Mouse (Mus musculus) G1E (cell line): Measurements from ENCODE around the gene Thnsl1. TPM values are rescaled to one million over a fixed set of nuclear protein-coding genes. Genes with fewer than 3 reads are reported as not detected.
A peak's percentile ranks its signal among the peaks of the same experiment; 100 is the strongest.

Experiments
- ATAC-seq: 2 replicates; pipeline ENCODE4 v1.8.0; 2016; ENCODE audit warnings: mild to moderate bottlenecking; ENCODE audit not compliant: insufficient number of reproducible peaks, poor library complexity, low FRiP score, severe bottlenecking; ENCODE audit errors: extremely low read depth
- DNase-seq: peaks from one replicate; pipeline ENCODE4 v3.0.0; 2012; ENCODE audit warnings: low spot score
- H3K27me3 ChIP-seq: 2 replicates; pipeline ENCODE4 v1.6.1; 2012; ENCODE audit warnings: mild to moderate bottlenecking, low read length, inconsistent platforms; ENCODE audit not compliant: insufficient read depth
- H3K36me3 ChIP-seq: replicated peaks from 2 replicates; pipeline ENCODE3; 2012; ENCODE audit warnings: mild to moderate bottlenecking, inconsistent platforms
- H3K4me1 ChIP-seq: 2 replicates; pipeline ENCODE4 v1.6.1; 2012; ENCODE audit warnings: low read depth, low read length, inconsistent platforms, mixed read lengths; ENCODE audit not compliant: insufficient read depth
- H3K4me3 ChIP-seq: 2 replicates; pipeline ENCODE4 v1.5.1; 2012; ENCODE audit warnings: low read depth, mild to moderate bottlenecking, inconsistent platforms, low read length, moderate library complexity, mixed read lengths
- H3K9me3 ChIP-seq: replicated peaks from 2 replicates; pipeline ENCODE4 v1.6.1; 2012; ENCODE audit warnings: inconsistent platforms
- CTCF ChIP-seq: IDR thresholded peaks from 2 replicates; pipeline ENCODE4 v1.5.1; 2012; ENCODE audit warnings: low read depth, low read length, inconsistent platforms, mixed read lengths
- GATA1 ChIP-seq: IDR thresholded peaks from 2 replicates; pipeline ENCODE4 v1.6.1; 2012; ENCODE audit warnings: borderline replicate concordance, low read length, inconsistent platforms, mixed read lengths
- GATA2 ChIP-seq: IDR thresholded peaks from 2 replicates; pipeline ENCODE4 v1.6.1; 2012; ENCODE audit warnings: low read depth, low read length, inconsistent platforms, borderline replicate concordance
- POLR2AphosphoS5 ChIP-seq: IDR thresholded peaks from 2 replicates; pipeline ENCODE4 v1.6.1; 2012; ENCODE audit warnings: low read depth, low read length, inconsistent platforms; ENCODE audit not compliant: insufficient replicate concordance
- TAL1 ChIP-seq: conservative IDR thresholded peaks from 2 replicates; pipeline ENCODE4 v1.6.1; 2012; ENCODE audit warnings: low read depth, low read length, inconsistent platforms, mixed read lengths
- polyA plus RNA-seq: library from polyadenylated mRNA; stranded (reverse); fragments of >175 nt; gene quantifications from 2 replicates; pipeline ENCODE4 v1.2.3, GENCODE M21; 2012
- total RNA-seq, 2 experiments: library from RNA; stranded (forward) in 1 of 2; stranded (reverse) in 1 of 2; fragments of 200-1000 nt in 1 of 2; fragments of >200 nt in 1 of 2; fragmentation: Nextera tagmentation in 1 of 2; gene quantifications; 2 replicates each; pipeline ENCODE4 v1.2.3; 2014 to 2017

Thnsl1 gene
- total RNA-seq (2014; fragmentation: Nextera tagmentation), result 5.2 and 9.9 TPM in 2 replicates
- 6.2 and 7.0 TPM in 2 replicates for total RNA-seq (2017)
- polyA plus RNA-seq, result 0.57 and 1.2 TPM in 2 replicates

DNA sequence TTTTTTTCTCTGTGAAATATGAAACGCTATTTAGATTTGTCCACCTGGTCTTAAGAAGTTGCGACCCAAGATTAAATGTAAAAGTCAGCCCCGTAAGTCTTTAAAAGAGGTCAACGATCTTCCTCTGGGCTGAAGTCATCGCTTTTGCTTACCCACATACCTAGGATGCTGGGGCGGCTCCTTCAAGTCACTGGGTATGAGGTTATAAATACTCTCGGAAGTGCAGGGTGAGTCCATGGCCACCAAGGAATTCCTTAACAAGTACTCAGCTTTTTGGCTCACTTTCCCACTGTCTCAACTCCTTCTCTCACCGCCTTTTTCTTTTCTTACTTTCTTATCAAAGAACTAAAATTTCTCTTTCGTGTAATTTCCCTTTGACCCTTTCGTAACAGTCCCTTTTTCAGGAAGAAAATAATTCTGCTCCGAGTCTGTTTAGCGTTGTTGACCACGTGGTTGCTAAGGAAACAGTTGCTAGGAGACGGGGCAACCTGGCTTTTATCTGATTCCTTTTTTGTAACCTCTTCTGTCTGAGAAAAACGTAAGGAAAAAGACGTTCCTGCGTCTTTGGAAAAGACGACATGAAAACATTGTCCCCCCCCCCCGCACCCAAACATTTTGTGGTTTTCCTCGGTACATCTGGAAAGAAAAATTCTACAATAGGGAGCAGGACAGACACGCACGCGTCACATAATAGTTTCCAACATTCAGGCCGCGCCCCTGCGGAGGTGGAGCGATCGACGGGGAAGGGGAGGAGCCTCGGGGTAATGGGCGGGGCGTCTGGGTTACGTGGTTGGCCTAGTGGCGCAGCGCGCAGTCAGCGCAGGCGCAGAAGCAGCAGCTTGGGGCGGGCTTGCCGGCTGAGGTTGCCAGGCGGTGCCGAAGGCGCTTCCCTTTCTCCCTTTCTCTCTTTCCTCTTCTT is at the start of gene Thnsl1, which contains the start of gene Enkur:
Gene Thnsl1 (plus strand): TSS at position 813 of the 919 bp plus-strand sequence.
Gene Enkur (minus strand): TSS at position 454 of the 919 bp plus-strand sequence.
- peak; percentile 97 for ATAC-seq
- peak within 1 kb of the TSS; percentile 77 for H3K4me3 ChIP-seq
- no peaks in the 10 kb centered on the region for H3K36me3 ChIP-seq
- no peak for TF ChIP-seq POLR2AphosphoS5
- TF ChIP-seq GATA2, result no peak
- no peak for TF ChIP-seq GATA1
- no peak for TF ChIP-seq TAL1
- no peak for TF ChIP-seq CTCF
- H3K4me1 ChIP-seq, result peaks cover 19% of the 10 kb centered on the region
- H3K9me3 ChIP-seq, result no peaks in the 10 kb centered on the region
- peak; percentile 84 for DNase-seq
- H3K27me3 ChIP-seq, result no peaks in the 10 kb centered on the region

DNA sequence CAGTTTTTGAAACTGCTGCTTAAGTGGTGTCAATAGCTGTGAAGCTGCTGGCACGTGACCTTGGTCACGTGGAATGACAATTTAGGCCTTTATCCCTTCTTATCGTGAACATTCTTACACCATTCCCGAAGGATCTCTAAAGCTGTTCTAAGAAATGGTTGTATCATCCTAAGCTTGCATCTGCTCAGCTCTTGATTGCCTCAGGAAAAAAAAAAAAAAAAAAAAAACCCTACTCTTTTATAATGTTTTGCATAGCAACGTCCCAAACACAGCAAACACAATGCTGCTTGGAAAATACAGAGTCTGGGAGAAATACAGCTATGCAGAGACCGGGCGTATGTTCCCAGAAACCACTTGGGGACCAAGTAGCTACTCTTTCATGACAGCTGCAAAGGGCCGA is 41.2 kb upstream of the Thnsl1 start:
- ATAC-seq (no peak), DNase-seq (no peak)
- Histone ChIP-seq H3K4me3 (no peak overlapping the region), H3K27me3 (0 out of 2 replicates have a peak, but pooled peaks cover 2% of the 10 kb centered on the region), H3K9me3 (no peaks in the 10 kb centered on the region), H3K4me1 (no peaks in the 10 kb centered on the region), H3K36me3 (no peaks in the 10 kb centered on the region)
- TF ChIP-seq GATA1 (no peak), POLR2AphosphoS5 (no peak), TAL1 (no peak), GATA2 (no peak), CTCF (no peak)

GRCm38 (mm10) chr2:21167916-21168315 is 37.6 kb upstream of the Thnsl1 start:
- Histone ChIP-seq H3K36me3 (no peaks in the 10 kb centered on the region), H3K4me1 (no peaks in the 10 kb centered on the region), H3K9me3 (no peaks in the 10 kb centered on the region), H3K4me3 (no peak overlapping the region), H3K27me3 (0 out of 2 replicates have a peak, but pooled peaks cover 2% of the 10 kb centered on the region)
- TF ChIP-seq CTCF (no peak), GATA1 (no peak), GATA2 (no peak), POLR2AphosphoS5 (no peak), TAL1 (no peak)
- DNase-seq, result no peak
- ATAC-seq, result no peak

GRCm38 (mm10) chr2:21172797-21173196 is 32.7 kb upstream of the Thnsl1 start:
- TF ChIP-seq TAL1 (no peak), GATA2 (no peak), GATA1 (no peak)
- H3K9me3 ChIP-seq, result no peaks in the 10 kb centered on the region
- DNase-seq, result no peak
- H3K4me3 ChIP-seq, result no peak overlapping the region
- H3K4me1 ChIP-seq, result no peaks in the 10 kb centered on the region
- peaks cover 5% of the 10 kb centered on the region for H3K27me3 ChIP-seq
- no peaks in the 10 kb centered on the region for H3K36me3 ChIP-seq
- ATAC-seq, result no peak

- DNase-seq, result no peak
- ATAC-seq, result no peak
- H3K9me3 ChIP-seq, result no peaks in the 10 kb centered on the region
- no peaks in the 10 kb centered on the region for H3K36me3 ChIP-seq
- H3K27me3 ChIP-seq, result peaks cover 14% of the 10 kb centered on the region
- H3K4me3 ChIP-seq, result no peak overlapping the region
- no peaks in the 10 kb centered on the region for H3K4me1 ChIP-seq
- TF ChIP-seq CTCF (no peak), GATA1 (no peak), POLR2AphosphoS5 (no peak), TAL1 (no peak), GATA2 (no peak)
Measured at GRCm38 (mm10) chr2:21179136-21179535, 26.4 kb upstream of the Thnsl1 start.

DNA sequence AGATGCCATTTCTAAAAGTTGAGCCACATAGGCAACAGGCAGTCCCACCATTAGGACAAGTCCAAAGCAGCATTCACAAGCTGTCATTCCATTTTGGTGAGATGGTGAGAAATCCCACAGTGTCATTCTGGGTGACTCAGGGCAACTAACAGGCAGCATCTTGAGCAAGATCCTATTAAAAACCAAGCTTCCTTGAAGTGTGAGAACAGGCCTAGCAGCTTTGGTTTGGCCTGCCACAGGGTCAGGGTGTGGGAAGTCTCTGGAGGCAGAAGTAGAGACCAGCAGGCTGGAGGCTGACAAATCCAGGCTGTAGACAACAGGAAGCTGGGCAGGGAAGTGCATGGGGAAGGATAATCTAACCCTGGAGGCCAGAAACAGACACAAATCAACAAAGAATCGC is 22.7 kb upstream of the Thnsl1 start:
- Histone ChIP-seq H3K4me1 (peaks cover 3% of the 10 kb centered on the region), H3K36me3 (no peaks in the 10 kb centered on the region), H3K4me3 (no peak overlapping the region), H3K27me3 (peaks cover 9% of the 10 kb centered on the region; the same call in 1 of the 2 replicates), H3K9me3 (no peaks in the 10 kb centered on the region)
- ATAC-seq (no peak), DNase-seq (no peak)
- no peak for TF ChIP-seq GATA1
- TF ChIP-seq CTCF, result no peak
- TF ChIP-seq TAL1, result no peak
- TF ChIP-seq GATA2, result no peak
- no peak for TF ChIP-seq POLR2AphosphoS5
